Mouse (Mus musculus): ENCODE results near the gene 1190005I06Rik. TPM values are rescaled to one million over a fixed set of nuclear protein-coding genes. Genes with fewer than 3 reads are reported as not detected.

1190005I06Rik gene
- total RNA-seq, 2 experiments from 2014 or later = 0.18 TPM; not detected in 1

GRCm38 (mm10) chr8:120559654-120560053 is 87.8 kb downstream of the 1190005I06Rik start:
- ATAC-seq (ENCODE audit: poor library complexity, severe bottlenecking) = no peak

Other genes with a start within 250 kb of the 1190005I06Rik start
- gene Gins2, start 58.3 kb downstream of the 1190005I06Rik start, total RNA-seq (2015) = 28.3 and 31.8 TPM in 2 replicates
- gene Gins2, start 58.3 kb downstream of the 1190005I06Rik start, total RNA-seq (2017) = 23.2 and 28.9 TPM in 2 replicates
- gene Gm27021, start 20.4 kb upstream of the 1190005I06Rik start, total RNA-seq (2015) = not detected in 2 replicates
- 0.29 TPM in 1 of 2 replicates, not detected in the other for gene Gm27021, start 20.4 kb upstream of the 1190005I06Rik start, total RNA-seq (2017)
- gene Cox4i1, start 20.6 kb upstream of the 1190005I06Rik start, total RNA-seq (2015) = 776 and 796 TPM in 2 replicates
- gene Cox4i1, start 20.6 kb upstream of the 1190005I06Rik start, total RNA-seq (2017) = 479 and 480 TPM in 2 replicates
- 46.7 and 48.7 TPM in 2 replicates for gene Emc8, start 20.9 kb upstream of the 1190005I06Rik start, total RNA-seq (2015)
- 41.6 and 51.3 TPM in 2 replicates for gene Emc8, start 20.9 kb upstream of the 1190005I06Rik start, total RNA-seq (2017)
- gene Irf8, start 88.7 kb upstream of the 1190005I06Rik start, total RNA-seq (2015) = 167 and 175 TPM in 2 replicates
- 282 and 289 TPM in 2 replicates for gene Irf8, start 88.7 kb upstream of the 1190005I06Rik start, total RNA-seq (2017)

All from megakaryocyte, adult 5-6 weeks (primary cell).